Mouse (Mus musculus): ENCODE data around the gene Ifi202b.
"Not testable (repeated sequence)": the region's sequence is repeated elsewhere in the genome, so short reads cannot be mapped to it uniquely, and the experiment has no call there.

The Ifi202b gene

DNA sequence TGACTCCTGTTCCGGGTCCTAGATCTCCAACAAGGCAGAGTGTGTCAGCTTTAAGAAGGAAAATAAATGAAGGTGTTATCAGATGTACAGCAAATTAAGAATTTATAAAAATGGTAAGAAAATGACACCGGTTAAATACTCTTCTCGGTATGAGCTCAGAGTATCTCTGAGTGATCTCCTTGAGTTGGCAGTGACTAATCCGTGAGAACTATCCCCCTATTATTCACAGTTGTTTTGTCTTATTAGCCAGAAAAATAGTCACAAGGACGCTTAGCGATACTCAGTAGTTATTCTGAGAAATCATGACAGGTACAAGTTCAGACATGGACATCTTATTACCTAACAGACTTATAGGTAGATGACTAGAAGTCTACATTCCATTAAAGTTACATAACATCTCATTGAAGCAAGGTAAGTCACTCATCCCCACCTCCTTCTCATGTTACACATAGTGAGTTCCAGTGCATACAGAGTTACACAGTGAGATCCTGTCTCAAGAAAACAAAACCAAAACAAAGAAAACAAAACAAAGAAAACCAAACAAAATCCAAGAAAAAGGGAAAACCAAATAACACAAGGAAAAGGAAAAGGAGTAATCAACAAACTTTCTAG is at the start of gene Ifi202b:
TSS of gene Ifi202b (minus strand) at position 51 of the 612 bp plus-strand sequence.
- DNase-seq, result not testable (repeated sequence)

DNA sequence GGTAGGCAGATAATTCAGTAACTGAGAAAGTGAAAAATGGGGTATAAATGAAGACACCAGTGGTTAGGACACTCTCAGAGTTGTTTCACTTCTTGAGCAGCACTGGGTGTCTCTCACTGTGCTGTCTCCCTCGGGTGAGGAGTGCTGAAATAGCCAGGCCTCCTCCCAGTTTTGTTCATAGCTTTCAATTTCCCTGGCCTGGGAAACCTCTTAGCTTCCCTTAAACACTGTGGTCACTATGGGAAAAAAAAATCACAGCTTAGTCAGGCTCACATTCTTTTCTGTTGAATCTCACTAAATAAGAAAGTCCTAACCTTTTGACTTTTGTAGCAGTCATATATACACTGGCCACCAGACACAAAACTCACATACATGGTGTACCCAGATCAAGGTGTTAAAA is 49.2 kb upstream of the Ifi202b start, which contains the start of gene Ifi205:
TSS of gene Ifi205 (minus strand) at position 113 of the 400 bp plus-strand sequence.
- no peak for DNase-seq

DNA sequence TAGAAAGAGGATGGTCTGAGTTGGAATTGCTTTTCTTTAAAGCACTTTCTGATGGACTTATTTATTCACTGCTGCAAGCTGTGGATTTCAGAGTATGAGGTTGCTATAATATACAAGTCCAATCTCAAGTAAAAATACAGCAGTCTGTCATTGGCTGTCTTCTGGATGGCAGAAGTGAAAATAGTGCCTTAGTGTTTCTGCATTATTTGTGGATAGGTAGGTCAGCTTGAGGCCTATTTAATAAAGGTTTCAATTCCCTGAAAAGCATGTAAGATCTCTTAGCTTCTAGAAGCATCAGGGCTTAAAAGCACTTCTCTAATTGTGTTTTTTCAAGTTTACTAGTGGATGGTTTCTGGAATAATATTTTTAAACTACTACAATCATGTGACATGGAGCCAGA is 24.5 kb upstream of the Ifi202b start:
- DNase-seq, result not testable (repeated sequence)

DNA sequence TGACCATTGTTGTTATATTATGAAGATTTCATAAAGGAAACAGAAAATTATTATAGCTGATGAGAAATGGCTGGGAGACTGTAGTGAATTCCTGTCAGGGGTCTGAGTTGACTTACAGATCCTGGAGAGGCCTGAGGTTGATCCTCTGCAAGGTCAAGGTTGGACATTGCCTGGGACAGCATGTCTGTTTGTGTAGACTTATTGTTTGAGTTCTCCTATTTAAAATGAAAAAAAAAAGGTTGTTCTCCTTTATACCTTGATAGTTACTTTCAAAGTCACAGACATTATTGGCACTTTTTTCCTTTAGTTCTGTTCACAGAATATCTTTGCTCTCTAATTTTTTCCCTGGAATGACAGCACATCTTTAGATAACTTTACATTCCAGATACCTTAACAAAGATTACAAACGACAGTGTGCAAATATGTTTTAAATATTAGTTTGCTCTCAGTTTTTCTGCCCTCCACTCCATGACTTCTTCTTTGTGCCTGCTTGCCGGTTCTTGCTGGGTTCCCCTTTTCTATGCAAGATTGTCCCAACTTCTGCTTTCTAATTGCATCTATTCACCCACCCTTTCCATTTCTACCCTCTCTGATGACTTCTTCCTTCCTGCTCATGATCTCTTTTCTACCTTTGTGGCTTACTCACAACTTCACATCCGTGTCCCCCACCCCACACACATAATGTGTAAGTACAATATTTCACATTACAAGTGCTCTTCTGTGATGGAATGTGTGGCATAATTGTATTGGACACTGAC is 22.0 kb upstream of the Ifi202b start:
- not testable (repeated sequence) for DNase-seq

DNA sequence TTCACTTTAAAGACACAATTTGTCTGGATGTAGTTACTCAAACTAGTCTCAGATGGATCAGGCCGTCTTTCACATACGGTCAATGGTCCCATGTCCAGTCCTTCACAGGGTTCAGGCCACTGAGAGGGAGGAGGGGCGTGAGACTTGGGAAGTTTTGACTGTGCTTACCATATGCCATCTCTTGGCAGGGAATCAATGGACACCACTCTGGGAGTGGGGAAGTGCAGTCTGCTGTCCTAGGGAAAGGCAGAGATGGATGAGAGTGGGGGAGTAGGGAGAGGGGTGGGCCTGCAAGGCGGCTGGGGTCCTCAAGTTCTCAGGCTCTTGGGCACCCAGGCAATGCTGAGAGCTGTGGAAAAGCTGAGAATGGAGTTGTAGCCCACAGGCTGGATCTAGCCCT is 12.5 kb upstream of the Ifi202b start:
- peak in 1 of 2 experiments; percentile 4 for DNase-seq

DNA sequence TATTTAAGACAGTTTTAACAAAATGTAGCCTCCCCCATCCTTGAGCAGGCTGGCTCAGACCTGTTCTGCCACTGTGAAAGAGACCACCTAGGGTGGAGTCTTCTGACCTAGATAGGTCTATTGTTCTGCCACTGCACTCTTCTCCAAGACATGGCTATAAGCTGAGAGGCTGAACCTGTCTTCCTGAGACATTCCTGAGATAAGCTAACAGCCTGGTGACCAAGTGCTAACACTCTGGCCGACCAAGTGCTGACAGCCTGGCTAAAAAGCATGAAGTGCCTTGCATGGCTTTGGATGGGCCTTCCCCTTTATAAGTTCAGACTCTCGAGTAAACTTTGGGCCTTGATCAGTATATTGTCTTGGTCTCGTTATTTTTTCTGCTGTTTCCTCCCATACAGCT is 1.5 kb downstream of the Ifi202b start:
- not testable (repeated sequence) for DNase-seq

DNA sequence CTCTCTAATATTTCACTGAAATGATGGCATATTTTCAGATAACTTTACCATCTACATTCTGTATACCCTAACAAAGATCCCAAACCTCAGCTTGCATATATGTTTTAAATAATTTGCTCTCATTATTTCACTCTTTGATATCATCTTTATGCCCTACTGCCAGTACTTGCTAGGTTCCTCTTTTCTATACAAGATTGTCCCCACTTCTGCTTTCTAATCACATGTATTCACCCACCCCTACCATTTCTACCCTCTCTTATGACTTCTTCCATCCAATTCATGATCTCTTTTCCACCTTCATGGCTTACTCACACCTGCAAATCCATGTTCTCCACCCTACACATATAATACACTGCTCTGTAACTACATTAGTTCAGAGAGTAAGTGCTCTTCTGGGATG is 4.9 kb downstream of the Ifi202b start:
- no peak for DNase-seq

DNA sequence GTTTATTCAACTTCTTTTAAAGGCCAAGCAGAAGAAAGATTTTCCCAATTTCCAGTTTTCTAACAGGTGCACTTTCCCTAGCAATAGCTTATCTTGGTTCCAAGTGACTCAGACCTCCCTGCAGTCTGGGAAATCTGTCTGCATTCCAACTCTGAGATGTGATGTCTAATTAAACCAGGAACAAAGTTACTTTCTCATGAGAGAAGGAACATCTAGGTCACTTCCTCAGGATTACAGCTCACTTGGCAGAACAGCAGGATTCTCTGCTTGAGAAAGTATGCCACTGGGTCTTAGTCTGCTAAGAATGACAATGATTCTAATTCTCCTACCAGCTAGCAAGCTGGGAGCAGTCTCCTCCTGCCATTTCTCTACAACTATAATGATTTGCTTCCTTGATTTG is 9.4 kb downstream of the Ifi202b start:
- DNase-seq, result no peak

DNA sequence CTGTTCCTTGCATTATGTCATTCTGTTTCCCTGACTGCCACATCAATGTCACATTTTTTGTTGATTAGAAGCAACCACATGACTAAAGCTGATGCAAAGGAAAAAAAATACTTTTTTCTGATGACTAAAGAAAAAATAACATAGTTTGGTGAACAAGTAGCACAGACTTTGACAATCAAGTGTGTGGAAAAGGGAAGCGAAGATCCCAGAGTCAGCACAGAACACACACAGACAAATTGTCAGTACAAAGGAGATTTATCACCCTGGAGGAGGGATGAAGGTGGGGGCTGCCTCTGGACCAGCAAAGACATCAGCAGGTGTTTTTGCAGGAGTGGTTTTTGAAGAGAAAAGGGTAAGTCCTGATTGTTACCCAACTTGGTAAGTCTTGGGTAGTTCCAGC is 21.1 kb downstream of the Ifi202b start:
- DNase-seq, result not testable (repeated sequence)

DNA sequence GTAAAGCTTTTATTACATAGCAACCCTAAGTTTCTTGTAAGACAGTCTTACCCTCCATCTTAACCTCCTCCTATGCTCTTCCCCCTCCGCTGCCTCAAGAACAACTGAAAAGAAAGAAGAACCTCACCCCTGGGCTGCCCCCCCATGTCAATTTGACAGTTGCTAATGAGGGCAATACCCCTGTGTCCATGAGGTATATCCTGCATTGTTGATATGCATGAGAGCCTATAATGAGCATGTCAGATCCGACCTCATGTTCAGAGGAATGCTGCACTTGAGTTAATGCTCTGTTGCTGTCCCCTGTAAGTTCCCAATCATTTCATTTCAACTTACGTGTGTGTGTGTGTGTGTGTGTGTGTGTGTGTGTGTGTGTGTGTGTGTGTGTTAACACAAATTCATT is 22.5 kb downstream of the Ifi202b start:
- DNase-seq, result not testable (repeated sequence)

DNA sequence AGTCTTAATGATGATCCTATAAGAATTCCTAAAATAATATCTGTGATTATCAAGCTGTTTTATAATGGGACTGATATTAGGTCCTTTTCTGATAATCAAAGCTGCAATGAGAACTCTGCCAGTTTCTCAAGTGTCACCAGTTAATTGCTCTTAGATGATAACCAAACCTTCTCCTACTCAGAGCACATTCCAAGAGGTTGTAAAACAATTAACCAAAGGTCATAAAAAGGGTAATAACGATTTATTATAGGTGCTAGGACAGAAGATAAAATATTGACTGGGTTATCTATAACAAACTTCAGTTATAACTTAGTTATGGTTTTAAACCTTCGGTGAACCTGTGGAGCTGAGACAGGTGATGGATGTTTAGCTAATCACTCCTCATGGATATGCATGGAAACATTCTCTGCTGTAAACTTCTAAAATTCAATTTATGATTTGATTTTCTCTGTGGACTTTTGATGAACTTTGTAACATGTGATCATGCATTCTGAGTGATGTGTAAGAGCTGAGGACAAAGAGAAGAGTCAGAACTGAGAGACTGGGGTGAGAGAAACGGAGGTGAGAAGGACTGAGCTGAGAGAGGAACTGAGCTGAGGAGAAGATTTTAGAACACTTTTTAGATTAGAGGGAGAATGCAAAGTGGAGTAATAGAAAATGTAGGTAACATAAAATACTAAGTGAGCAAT is 26.6 kb downstream of the Ifi202b start:
- not testable (repeated sequence) for DNase-seq

DNA sequence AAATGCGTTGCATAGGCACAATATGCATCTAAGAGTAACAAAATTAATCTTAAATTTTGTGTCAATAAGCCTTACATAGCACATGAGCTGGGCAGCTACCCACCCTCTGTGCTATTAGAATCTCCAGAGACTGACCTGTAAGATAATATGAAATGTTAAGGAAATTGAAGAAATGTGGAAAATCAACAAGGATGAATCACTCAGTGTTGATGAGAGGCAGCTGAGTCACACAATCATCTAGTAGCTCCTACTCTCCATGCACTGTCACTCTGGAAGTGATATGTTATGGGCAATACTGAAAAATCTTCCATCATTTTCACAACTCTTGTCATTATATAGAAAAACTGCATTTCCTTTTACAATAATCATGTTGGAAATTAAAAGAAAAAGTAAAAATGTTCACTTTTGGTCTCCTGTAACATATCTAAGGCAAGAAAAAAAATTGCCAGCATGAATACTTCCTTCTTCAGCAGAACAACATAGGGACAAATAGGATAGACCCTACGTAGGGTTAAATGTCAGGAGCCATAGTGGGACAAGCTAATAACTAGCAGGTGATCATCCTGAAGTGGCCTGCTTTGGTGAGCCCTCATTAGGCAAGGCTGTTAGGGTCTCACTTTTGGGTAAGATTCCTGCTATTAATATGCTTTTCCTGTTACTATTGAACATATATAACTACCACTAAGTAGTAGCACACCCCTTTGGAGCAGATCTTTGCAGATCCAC is 27.3 kb downstream of the Ifi202b start:
- no peak for DNase-seq

DNA sequence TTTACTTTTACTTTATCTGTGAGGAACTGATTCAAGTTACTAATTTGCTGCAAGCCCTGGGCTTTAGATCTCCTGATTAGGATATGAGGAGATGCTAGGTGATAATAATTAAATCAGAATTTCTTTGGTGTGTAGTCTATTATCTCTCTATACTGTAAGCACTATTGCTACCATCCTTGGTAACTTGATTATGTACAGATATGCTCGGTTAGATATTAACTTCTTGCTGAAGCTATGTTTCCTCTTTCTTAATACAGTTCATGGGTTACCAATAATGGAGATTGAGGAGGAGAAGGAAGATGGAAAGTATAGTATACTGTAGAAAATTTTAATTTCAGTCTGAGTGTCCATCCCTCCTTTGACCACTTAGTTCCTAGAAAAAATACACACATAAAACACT is 29.0 kb downstream of the Ifi202b start:
- no peak for DNase-seq

DNA sequence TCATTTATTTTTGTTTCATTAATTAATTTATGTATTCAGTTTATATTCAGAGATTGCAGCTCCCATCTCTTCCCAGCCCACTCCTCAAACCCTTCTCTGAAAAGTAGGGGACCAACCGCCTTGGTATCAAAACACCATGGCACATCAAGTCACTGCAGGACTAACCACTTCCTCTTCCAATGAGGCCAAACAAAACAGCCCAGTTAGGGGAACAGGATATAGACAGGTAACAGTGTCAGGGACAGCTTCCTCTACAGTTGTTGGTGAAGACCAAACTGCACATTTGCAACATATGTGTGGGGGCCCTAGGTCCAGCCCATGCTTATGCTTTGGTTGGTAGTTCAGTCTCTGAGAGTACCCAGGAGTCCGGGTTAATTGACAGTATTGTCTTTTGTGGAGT is 33.5 kb downstream of the Ifi202b start:
- not testable (repeated sequence) for DNase-seq

DNA sequence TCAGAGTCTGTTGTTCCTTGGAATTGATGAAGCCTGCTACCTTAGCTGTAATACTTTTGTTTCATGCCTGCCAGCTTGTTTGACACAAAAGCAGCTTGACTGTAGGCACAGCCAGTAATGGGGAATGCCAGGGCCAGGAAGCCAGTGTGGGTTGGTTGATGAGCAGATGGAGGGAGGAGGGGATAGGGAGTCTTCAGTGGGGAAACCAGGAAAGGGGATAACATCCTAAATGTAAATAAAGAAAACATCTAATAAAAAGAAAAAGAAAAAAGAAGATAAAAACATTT is 39.8 kb downstream of the Ifi202b start:
- peak in 1 of 2 experiments; percentile 7 for DNase-seq

DNA sequence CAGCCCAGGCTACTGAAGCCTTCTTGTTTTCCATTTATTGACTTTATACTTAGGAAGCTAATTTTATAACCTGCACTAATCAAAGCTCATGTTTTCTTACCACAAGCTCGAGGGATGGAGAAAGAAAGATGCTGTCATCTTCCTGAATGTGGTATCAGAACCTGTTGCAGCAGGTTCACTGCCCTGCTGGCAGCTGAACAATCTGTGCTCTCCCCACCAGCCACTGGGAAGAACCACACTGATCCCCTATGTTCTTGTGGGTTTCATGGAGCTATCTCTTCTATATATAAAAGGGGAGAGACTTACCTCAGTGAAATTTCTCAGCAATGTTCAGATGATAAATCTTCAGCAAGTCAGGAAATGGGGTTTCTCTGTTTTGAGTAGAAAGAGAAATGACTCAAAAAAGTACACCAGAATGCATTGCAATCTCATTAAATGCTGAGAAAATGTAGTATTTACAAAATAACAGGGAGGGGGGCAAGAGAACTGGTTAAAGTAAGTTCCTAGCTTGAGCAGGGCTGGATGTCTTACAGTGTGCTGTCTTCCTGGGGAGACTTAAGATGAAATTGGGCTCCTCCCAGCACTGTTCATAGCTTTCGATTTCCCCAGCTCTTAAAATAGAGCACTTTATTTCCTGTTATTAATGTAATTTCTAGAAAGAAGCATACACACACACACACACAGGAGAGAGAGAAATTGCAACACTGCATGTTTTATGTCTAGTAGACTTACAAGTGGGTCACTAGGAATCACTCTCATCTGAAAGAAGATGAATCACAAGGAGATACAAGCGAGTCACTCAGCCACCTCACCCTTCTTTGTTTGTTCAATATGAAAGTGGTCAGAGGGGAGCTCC is 40.4 kb downstream of the Ifi202b start, which contains the start of the genes Mndal and Ifi203:
TSS of gene Mndal (minus strand) at position 568 of the 856 bp plus-strand sequence.
TSS of gene Ifi203 (minus strand) at position 749 of the 856 bp plus-strand sequence.
- DNase-seq, result not testable (repeated sequence)

DNA sequence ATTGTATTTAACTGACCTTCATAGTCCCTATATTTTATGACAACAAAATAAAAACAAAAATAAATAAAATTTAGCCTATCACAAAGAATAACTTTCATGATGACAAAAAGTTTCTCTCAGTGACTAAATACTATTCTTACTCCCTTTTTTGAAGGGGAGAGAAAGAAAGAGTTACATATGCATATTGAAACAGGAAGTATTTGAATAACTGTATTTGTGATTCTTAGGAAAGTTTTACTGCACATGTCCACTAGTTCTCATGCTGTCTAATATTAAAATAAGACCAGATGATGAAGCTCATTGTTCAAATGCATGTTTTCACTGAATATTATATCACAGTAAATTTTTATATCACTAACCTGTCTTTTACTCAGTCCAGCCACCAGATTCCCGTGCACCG is 41.0 kb downstream of the Ifi202b start:
- not testable (repeated sequence) for DNase-seq

DNA sequence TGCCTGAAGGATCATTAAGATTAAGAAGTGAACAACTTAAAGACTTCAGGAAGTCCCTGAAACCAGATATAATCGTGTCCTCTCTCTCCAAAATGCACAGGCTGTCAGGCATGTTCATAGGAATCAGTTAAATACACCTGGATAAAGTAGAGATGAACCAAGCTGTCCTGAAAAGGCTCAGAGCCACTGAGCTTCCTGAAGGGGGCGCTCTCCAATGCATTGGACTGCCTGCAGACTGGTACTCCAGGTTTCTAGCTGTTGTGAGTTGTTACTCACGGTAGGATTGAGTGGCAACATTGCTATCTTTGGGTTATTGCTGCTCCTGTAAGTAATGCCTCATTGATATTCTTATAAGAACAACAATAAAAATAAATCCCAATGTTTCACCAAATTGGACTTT is 63.3 kb downstream of the Ifi202b start:
- not testable (repeated sequence) for DNase-seq

DNA sequence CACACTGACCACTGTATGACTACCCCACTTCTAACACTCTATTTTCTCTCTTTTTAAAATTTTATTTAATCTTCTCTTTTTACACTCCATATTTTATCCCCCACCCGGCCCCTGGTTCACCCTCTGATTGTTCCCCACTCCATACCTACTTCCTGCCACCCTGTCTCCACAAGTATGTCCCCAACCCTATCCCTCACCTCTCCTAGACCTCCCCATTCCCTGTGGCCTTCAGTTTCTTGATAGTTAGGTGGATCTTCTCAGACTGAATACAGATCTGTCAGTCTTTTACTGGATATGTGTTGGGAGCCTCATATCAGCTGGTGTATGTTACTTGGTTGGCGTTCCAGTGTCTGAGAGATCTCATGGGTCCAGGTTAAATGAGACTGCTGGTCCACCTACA is 68.0 kb downstream of the Ifi202b start:
- no peak for DNase-seq

DNA sequence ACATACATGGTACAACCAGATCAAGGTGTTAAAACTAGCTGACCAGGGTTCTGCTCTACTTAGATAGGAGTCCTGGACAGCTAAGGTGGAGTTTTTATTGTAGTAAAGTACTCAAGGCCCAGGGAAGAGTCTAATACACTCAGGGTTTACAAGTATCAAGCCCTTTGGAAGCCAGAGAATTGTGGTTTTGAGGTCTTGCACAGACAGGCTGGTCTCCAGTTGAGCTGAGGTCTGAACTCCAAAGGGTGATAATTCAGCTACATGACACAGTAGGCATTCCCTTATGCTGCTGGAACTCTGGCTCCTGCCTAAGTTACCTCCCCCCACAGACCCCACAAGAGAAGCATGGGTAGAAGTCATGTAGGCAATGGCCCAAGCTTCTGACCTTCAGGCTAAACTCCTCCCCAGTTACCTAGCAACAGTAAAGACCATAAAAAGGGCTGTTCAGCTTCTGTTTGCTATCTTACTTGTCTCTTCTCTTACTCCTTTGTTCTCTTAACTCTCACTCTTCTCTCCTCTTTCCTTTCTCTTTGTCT is 69.2 kb downstream of the Ifi202b start:
- not testable (repeated sequence) for DNase-seq

All from cerebellum, postnatal 36 days (tissue).